Comparison of ENCODE assay signal across 9 mouse cellular contexts in genomic region chr17:86464689-86465363, GRCm38 (mm10). TPM values are rescaled to one million over a fixed set of nuclear protein-coding genes. Genes with fewer than 3 reads are reported as not detected.
DNase-seq lines count a peak whose midpoint lies in the region; ATAC-seq and TF ChIP-seq lines count a peak whose summit lies in the region.
"Had no signal": no experiment of that assay in that cellular context is flagged by ENCODE, and none has a peak within 500 bp of the region (broad histone marks: within the 10 kb centered on the region; RNA-seq: fewer than 3 reads in every experiment).

No protein-coding gene starts in this region.

- peaks cover 54 to 95% of the 10 kb centered on the region in 2 experiments for H3K4me1 ChIP-seq in CH12.LX (ENCODE audit: control insufficient read depth in 1 of 2, insufficient read depth in 2 of 2)
- no peaks in the 10 kb centered on the region; the same call in 1 of the 2 replicates for H3K4me1 ChIP-seq in hindbrain, embryonic 11.5 days (replicated peaks; ENCODE audit: control insufficient read depth, insufficient read depth, low read length)

- H3K27me3 ChIP-seq in CH12.LX (replicated peaks) (no peaks in the 10 kb centered on the region), Patski (no peaks in the 10 kb centered on the region)
- no peaks in the 10 kb centered on the region for H3K27me3 ChIP-seq in hindbrain, embryonic 11.5 days (ENCODE audit: control insufficient read depth, insufficient read depth, low read length)
- H3K27me3 ChIP-seq: limb, embryonic 13.5 days had no signal

- DNase-seq in CH12.LX (ENCODE audit: extremely low read depth) = no peak
- DNase-seq in Patski (ENCODE audit: low read depth, low spot score) = no peak
- peak; percentile 27 for DNase-seq in hindbrain, embryonic 11.5 days (ENCODE audit: low spot score)
- DNase-seq in layer of hippocampus, postnatal 14 days (ENCODE audit: low spot score in 2 of 2) = peak; percentile 72 to 84
- no peak for DNase-seq in spleen, adult 18-20 months
- DNase-seq in lung, postnatal 10 days = no peak
- no peak for DNase-seq in urinary bladder, postnatal 10 days (ENCODE audit: low spot score)
- no peak for DNase-seq in thymus, postnatal 25 days

- H3K4me3 ChIP-seq in CH12.LX (replicated peaks in 1 of 3; ENCODE audit: low read depth in 2 of 3, low read length in 2 of 3, poor library complexity in 1 of 3) = no peak overlapping the region
- H3K4me3 ChIP-seq in hindbrain, embryonic 11.5 days (ENCODE audit: low read depth, low read length) = no peak overlapping the region
- H3K4me3 ChIP-seq: limb, embryonic 13.5 days had no signal

- CTCF ChIA-PET in Patski (lab: Charles Lee) = interaction anchor here (2.7 kb wide), 1 partner anchor 303 kb away, joined by 8 read pairs; no protein-coding TSS in a partner anchor

- no peak for TF ChIP-seq CTCF in CH12.LX (conservative IDR thresholded peaks at IDR 0.05 in 1 of 2, IDR thresholded peaks at IDR 0.05 in 1 of 2; ENCODE audit: low read depth in 2 of 2, low read length in 2 of 2)
- TF ChIP-seq CTCF in Patski (IDR thresholded peaks at IDR 0.05) = no peak

- H3K79me2 ChIP-seq in CH12.LX (replicated peaks; ENCODE audit: control insufficient read depth, extremely low read depth, insufficient read depth, poor library complexity, severe bottlenecking) = no peaks in the 10 kb centered on the region

- H3K9ac ChIP-seq in CH12.LX (ENCODE audit: insufficient read depth, low read depth) = no peak overlapping the region
- H3K9ac ChIP-seq in hindbrain, embryonic 11.5 days (ENCODE audit: low read depth, low read length) = no peak overlapping the region
- H3K9ac ChIP-seq: limb, embryonic 13.5 days had no signal

- 41% methylated on average over 16 of the region's 16 CpGs for WGBS in hindbrain, embryonic 11.5 days

- TF ChIP-seq POLR2A in CH12.LX (IDR thresholded peaks at IDR 0.05; ENCODE audit: low read depth, low read length) = no peak

- POLR2A ChIA-PET in Patski (lab: Charles Lee) = no interaction called here

- TF ChIP-seq EP300 in CH12.LX (IDR thresholded peaks at IDR 0.05; ENCODE audit: low read length) = no peak

- H3K4me2 ChIP-seq in CH12.LX (ENCODE audit: insufficient read depth, low read depth, poor library complexity, severe bottlenecking) = no peak overlapping the region
- H3K4me2 ChIP-seq in hindbrain, embryonic 11.5 days (replicated peaks; ENCODE audit: low read depth, low read length) = no peak overlapping the region
- H3K4me2 ChIP-seq: limb, embryonic 13.5 days had no signal

- H3K27ac ChIP-seq in CH12.LX (ENCODE audit: insufficient read depth, low read depth) = peak overlapping the region; percentile 12; the same call in 1 of the 2 replicates
- no peak overlapping the region for H3K27ac ChIP-seq in hindbrain, embryonic 11.5 days (ENCODE audit: low read depth, low read length)
- H3K27ac ChIP-seq: limb, embryonic 13.5 days had no signal

- no peaks in the 10 kb centered on the region for H3K9me3 ChIP-seq in CH12.LX (replicated peaks; ENCODE audit: low read length)
- H3K9me3 ChIP-seq in hindbrain, embryonic 11.5 days (ENCODE audit: control insufficient read depth, low read length) = no peaks in the 10 kb centered on the region
- H3K9me3 ChIP-seq: limb, embryonic 13.5 days had no signal

- no peak for TF ChIP-seq RAD21 in CH12.LX (IDR thresholded peaks at IDR 0.05; ENCODE audit: low read depth, low read length)

- dilution Hi-C loops in CH12.LX (cut with MboI; ENCODE audit: extremely low pct_ligation_motif_present, extremely low pct_unique_long_range_greater_than_20kb, low sequenced_read_pairs) = no loop called here

- peak; percentile 47 for ATAC-seq in Patski
- ATAC-seq in hindbrain, embryonic 11.5 days (ENCODE audit: low FRiP score) = no peak

- H3K36me3 ChIP-seq in CH12.LX (replicated peaks in 1 of 2; ENCODE audit: control insufficient read depth in 1 of 2, insufficient read depth in 1 of 2, low read length in 1 of 2) = peaks cover 0 to 7% of the 10 kb centered on the region in 2 experiments
- H3K36me3 ChIP-seq in hindbrain, embryonic 11.5 days (ENCODE audit: control insufficient read depth, insufficient read depth, low read length) = no peaks in the 10 kb centered on the region
- H3K36me3 ChIP-seq: limb, embryonic 13.5 days had no signal

- in situ Hi-C loops in CH12.LX (cut with MboI; ENCODE audit: low pct_ligation_motif_present, low pct_unique_long_range_greater_than_20kb, low sequenced_read_pairs) = loop anchor here (25.0 kb wide), 1 partner anchor 803 kb away; no protein-coding TSS in a partner anchor
- in situ Hi-C loops in Patski (cut with MboI; ENCODE audit: low pct_unique_long_range_greater_than_20kb) = no loop called here

TF ChIP-seq in CH12.LX, 34 proteins besides CTCF, POLR2A, EP300 and RAD21:
- no peak for TF ChIP-seq NRF1 (IDR thresholded peaks at IDR 0.05; ENCODE audit: low read depth, low read length)
- no peak for TF ChIP-seq JUN (IDR thresholded peaks at IDR 0.05; ENCODE audit: insufficient read depth, low read depth, low read length)
- no peak for TF ChIP-seq ZNF384 (IDR thresholded peaks at IDR 0.05; ENCODE audit: low read depth, low read length)
- TF ChIP-seq POLR2AphosphoS2 (IDR thresholded peaks at IDR 0.05; ENCODE audit: low read depth, low read length) = no peak
- TF ChIP-seq MYC (IDR thresholded peaks at IDR 0.05; ENCODE audit: low read depth, low read length) = no peak
- TF ChIP-seq ELF1 (IDR thresholded peaks at IDR 0.05; ENCODE audit: low read depth, low read length) = no peak
- no peak for TF ChIP-seq MAFK (IDR thresholded peaks at IDR 0.05; ENCODE audit: insufficient replicate concordance, low read length)
- TF ChIP-seq SIN3A (IDR thresholded peaks at IDR 0.05; ENCODE audit: low read length) = no peak
- TF ChIP-seq SMC3 (IDR thresholded peaks at IDR 0.05; ENCODE audit: low read depth, low read length) = no peak
- TF ChIP-seq E2F4 (IDR thresholded peaks at IDR 0.05; ENCODE audit: insufficient replicate concordance, low read depth, low read length) = no peak
- no peak for TF ChIP-seq ZC3H11A (IDR thresholded peaks at IDR 0.05; ENCODE audit: low read depth, low read length)
- no peak for TF ChIP-seq KAT2A (IDR thresholded peaks at IDR 0.05; ENCODE audit: insufficient replicate concordance, low read length)
- no peak for TF ChIP-seq MAZ (IDR thresholded peaks at IDR 0.05; ENCODE audit: low read depth, low read length)
- TF ChIP-seq JUND (conservative IDR thresholded peaks at IDR 0.05; ENCODE audit: low read depth, low read length) = no peak
- no peak for TF ChIP-seq HCFC1 (IDR thresholded peaks at IDR 0.05; ENCODE audit: low read depth, low read length)

RNA-seq across cellular contexts. Expression of gene Gm10309, which starts 40.2 kb away (rescaled TPM):
- 0.17 and 0.25 TPM in 2 replicates for total RNA-seq in CH12.LX (2012; rRNA removed)
- total RNA-seq in CH12.LX (2014; rRNA removed) = not detected in 2 replicates
- polyA plus RNA-seq in CH12.LX (2012; ENCODE audit: insufficient read length, low read depth) = 0.20 and 0.53 TPM in 2 replicates
- polyA plus RNA-seq in Patski (2021) = not detected
- 0.25 TPM in 1 of 2 replicates, not detected in the other for polyA plus RNA-seq in hindbrain, embryonic 11.5 days (2014; fragmentation: Nextera tagmentation; extraction: Ambion mirVana)
- total RNA-seq in layer of hippocampus, postnatal 14 days (2021) = not detected

Comparison
In these comparisons a context has a peak if more than half of its experiments do, and no peak if none do; other contexts are left out.
1. DNase-seq: peak in hindbrain, embryonic 11.5 days (single experiment) and layer of hippocampus, postnatal 14 days (2 of 2); none in CH12.LX (single experiment), Patski (single experiment), spleen, adult 18-20 months (0 of 2), lung, postnatal 10 days (single experiment), urinary bladder, postnatal 10 days (single experiment) and thymus, postnatal 25 days (single experiment).